Mouse (Mus musculus) C2C12 (cell line): Measurements from ENCODE around the gene Ccdc12.

Experiments used
- CTCF ChIP-seq: IDR thresholded peaks from one replicate; pipeline ENCODE4 v1.5.1; 2011; ENCODE audit not compliant: control insufficient read depth, insufficient read depth, insufficient read length
- FOSL1 ChIP-seq: IDR thresholded peaks from one replicate; pipeline ENCODE4 v1.8.0; 2011; ENCODE audit warnings: mild to moderate bottlenecking, low read length; ENCODE audit not compliant: poor library complexity, insufficient read depth, severe bottlenecking

- TF ChIP-seq CTCF (no peak), FOSL1 (no peak)
These were observed 104.6 kb downstream of the Ccdc12 start for GRCm38 (mm10) chr9:110760886-110761285.
